Mouse (Mus musculus): ENCODE measurements around the gene Crhr1. TPM values are rescaled to one million over a fixed set of nuclear protein-coding genes. Genes with fewer than 3 reads are reported as not detected.

Gene Crhr1
- not detected in 2 replicates for polyA plus RNA-seq (2012; rRNA removed)

GRCm38 (mm10) chr11:104132580-104133441 lies at the start of gene Crhr1:
Gene Crhr1, plus strand, starts transcription at chr11:104132855.
- DNase-seq (ENCODE audit: low read depth, low spot score): no peak
- whole genome bisulfite sequencing: 3% methylated on average over 77 of the region's 80 CpGs

GRCm38 (mm10) chr11:104083248-104083647 lies 49.4 kb upstream of the Crhr1 start:
- DNase-seq (ENCODE audit: low read depth, low spot score): no peak
- 88% methylated on average over 7 of the region's 7 CpGs for WGBS

GRCm38 (mm10) chr11:104083716-104084115 lies 48.9 kb upstream of the Crhr1 start:
- 72% methylated on average over 6 of the region's 6 CpGs for WGBS
- no peak for DNase-seq (ENCODE audit: low read depth, low spot score)

GRCm38 (mm10) chr11:104088519-104088918 lies 44.1 kb upstream of the Crhr1 start:
- WGBS: 63% methylated on average over 10 of the region's 10 CpGs
- no peak for DNase-seq (ENCODE audit: low read depth, low spot score)

GRCm38 (mm10) chr11:104090769-104091168 lies 41.9 kb upstream of the Crhr1 start:
- no peak for DNase-seq (ENCODE audit: low read depth, low spot score)

- WGBS: 54% methylated on average over 3 of the region's 3 CpGs
- no peak for DNase-seq (ENCODE audit: low read depth, low spot score)
These were observed 37.5 kb upstream of the Crhr1 start for GRCm38 (mm10) chr11:104095151-104095550.

- 84% methylated on average over 7 of the region's 7 CpGs for WGBS
- DNase-seq (ENCODE audit: low read depth, low spot score): no peak
These were observed 36.1 kb upstream of the Crhr1 start for GRCm38 (mm10) chr11:104096536-104096935.

- 28% methylated on average over 7 of the region's 7 CpGs for WGBS
- DNase-seq (ENCODE audit: low read depth, low spot score): no peak
These were observed 33.1 kb upstream of the Crhr1 start for GRCm38 (mm10) chr11:104099542-104099941.

- no peak for DNase-seq (ENCODE audit: low read depth, low spot score)
- WGBS: 14% methylated on average over 8 of the region's 8 CpGs
These were observed 30.0 kb upstream of the Crhr1 start for GRCm38 (mm10) chr11:104102641-104103040.

- 60% methylated on average over 5 of the region's 5 CpGs for WGBS
- DNase-seq (ENCODE audit: low read depth, low spot score): no peak
These were observed 26.3 kb upstream of the Crhr1 start for GRCm38 (mm10) chr11:104106329-104106728.

- 78% methylated on average over 2 of the region's 2 CpGs for WGBS
- no peak for DNase-seq (ENCODE audit: low read depth, low spot score)
These were observed 25.7 kb upstream of the Crhr1 start for GRCm38 (mm10) chr11:104106969-104107368.

GRCm38 (mm10) chr11:104110366-104110765 lies 22.3 kb upstream of the Crhr1 start:
- WGBS: 84% methylated on average over 1 of the region's 1 CpGs
- DNase-seq (ENCODE audit: low read depth, low spot score): no peak

GRCm38 (mm10) chr11:104111851-104112250 lies 20.8 kb upstream of the Crhr1 start:
- 66% methylated on average over 11 of the region's 11 CpGs for WGBS
- DNase-seq (ENCODE audit: low read depth, low spot score): no peak

GRCm38 (mm10) chr11:104113699-104114098 lies 19.0 kb upstream of the Crhr1 start:
- no peak for DNase-seq (ENCODE audit: low read depth, low spot score)
- 84% methylated on average over 6 of the region's 6 CpGs for WGBS

GRCm38 (mm10) chr11:104114690-104115089 lies 18.0 kb upstream of the Crhr1 start:
- WGBS: 6% methylated on average over 7 of the region's 7 CpGs
- no peak for DNase-seq (ENCODE audit: low read depth, low spot score)

- no peak for DNase-seq (ENCODE audit: low read depth, low spot score)
- 55% methylated on average over 4 of the region's 4 CpGs for WGBS
These were observed 14.3 kb upstream of the Crhr1 start for GRCm38 (mm10) chr11:104118356-104118755.

- no peak for DNase-seq (ENCODE audit: low read depth, low spot score)
- WGBS: 68% methylated on average over 7 of the region's 7 CpGs
These were observed 9.7 kb upstream of the Crhr1 start for GRCm38 (mm10) chr11:104122966-104123365.

- DNase-seq (ENCODE audit: low read depth, low spot score): no peak
- 77% methylated on average over 10 of the region's 10 CpGs for WGBS
These were observed 9.2 kb upstream of the Crhr1 start for GRCm38 (mm10) chr11:104123479-104123878.

GRCm38 (mm10) chr11:104124582-104124981 lies 8.1 kb upstream of the Crhr1 start:
- no peak for DNase-seq (ENCODE audit: low read depth, low spot score)
- WGBS: 52% methylated on average over 3 of the region's 3 CpGs

GRCm38 (mm10) chr11:104129466-104129865 lies 3.2 kb upstream of the Crhr1 start:
- 81% methylated on average over 5 of the region's 5 CpGs for WGBS
- no peak for DNase-seq (ENCODE audit: low read depth, low spot score)

Measured in large intestine, adult 2 months (tissue).